Mouse (Mus musculus): ENCODE measurements around the gene Irak4. TPM values are rescaled to one million over a fixed set of nuclear protein-coding genes. Genes with fewer than 3 reads are reported as not detected.

The Irak4 gene
- polyA plus RNA-seq, 1 experiment from 2014 or later: 6.9 TPM

- peak; percentile 95 for DNase-seq
- Histone ChIP-seq H3K36me3 (ENCODE audit: insufficient read depth) (peaks cover 6% of the 10 kb centered on the region; the same call in 1 of the 2 replicates), H3K27ac (ENCODE audit: low read depth) (no peak overlapping the region), H3K4me1 (ENCODE audit: insufficient read depth) (no peaks in the 10 kb centered on the region), H3K4me2 (no peak overlapping the region), H3K4me3 (ENCODE audit: low read depth, low read length) (no peak overlapping the region), H3K27me3 (ENCODE audit: insufficient read depth, low read length) (no peaks in the 10 kb centered on the region), H3K9ac (no peak overlapping the region), H3K9me3 (ENCODE audit: low read depth, low read length) (no peaks in the 10 kb centered on the region)
- TF ChIP-seq CTCF (IDR thresholded peaks at IDR 0.05; ENCODE audit: low read depth): peak; percentile 77
- ATAC-seq (ENCODE audit: insufficient read depth): peak; percentile 68; the same call in 1 of the 2 replicates
- 33% methylated on average over 9 of the region's 9 CpGs for WGBS
These were observed 23.1 kb upstream of the Irak4 start for GRCm38 (mm10) chr15:94520205-94520900.

DNA sequence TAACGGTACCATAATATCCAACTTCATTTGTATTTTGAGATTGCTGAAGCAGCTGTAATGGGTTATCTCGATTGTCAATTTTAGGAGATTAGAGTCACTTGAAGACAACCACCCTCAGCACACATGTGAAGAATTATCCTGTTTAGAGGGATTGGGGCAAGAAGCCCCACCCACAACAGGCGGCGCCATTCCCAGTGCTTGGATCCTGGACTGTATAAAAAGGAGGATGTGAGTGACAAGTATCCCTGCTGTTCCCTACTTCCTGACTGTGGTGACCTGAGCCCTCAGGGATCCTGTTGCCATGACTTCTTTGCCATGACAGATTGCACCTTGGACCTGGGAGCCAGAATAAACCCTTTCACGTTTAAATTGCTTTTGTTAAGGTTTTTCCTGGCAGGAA, 22.5 kb upstream of the Irak4 start:
- no peak overlapping the region for H3K4me3 ChIP-seq (ENCODE audit: low read depth, low read length)
- no peaks in the 10 kb centered on the region for H3K27me3 ChIP-seq (ENCODE audit: insufficient read depth, low read length)
- H3K4me1 ChIP-seq (ENCODE audit: insufficient read depth): no peaks in the 10 kb centered on the region
- H3K4me2 ChIP-seq: no peak overlapping the region
- peaks cover 6% of the 10 kb centered on the region; the same call in 1 of the 2 replicates for H3K36me3 ChIP-seq (ENCODE audit: insufficient read depth)
- no peak for TF ChIP-seq CTCF (IDR thresholded peaks at IDR 0.05; ENCODE audit: low read depth)
- no peak overlapping the region for H3K27ac ChIP-seq (ENCODE audit: low read depth)
- DNase-seq (no peak), ATAC-seq (ENCODE audit: insufficient read depth) (peak; percentile 56; the same call in 1 of the 2 replicates)
- no peak overlapping the region for H3K9ac ChIP-seq
- H3K9me3 ChIP-seq (ENCODE audit: low read depth, low read length): no peaks in the 10 kb centered on the region
- WGBS: 71% methylated on average over 5 of the region's 5 CpGs

- no peak overlapping the region for H3K27ac ChIP-seq (ENCODE audit: low read depth)
- 72% methylated on average over 28 of the region's 28 CpGs for WGBS
- H3K9me3 ChIP-seq (ENCODE audit: low read depth, low read length): no peaks in the 10 kb centered on the region
- no peak for TF ChIP-seq CTCF (IDR thresholded peaks at IDR 0.05; ENCODE audit: low read depth)
- H3K9ac ChIP-seq: no peak overlapping the region
- ATAC-seq (ENCODE audit: insufficient read depth) (no peak), DNase-seq (no peak)
- H3K4me2 ChIP-seq: no peak overlapping the region
- H3K4me1 ChIP-seq (ENCODE audit: insufficient read depth): no peaks in the 10 kb centered on the region
- H3K36me3 ChIP-seq (ENCODE audit: insufficient read depth): peaks cover 12% of the 10 kb centered on the region; the same call in 1 of the 2 replicates
- H3K27me3 ChIP-seq (ENCODE audit: insufficient read depth, low read length): no peaks in the 10 kb centered on the region
- H3K4me3 ChIP-seq (ENCODE audit: low read depth, low read length): no peak overlapping the region
These were observed 20.2 kb upstream of the Irak4 start for GRCm38 (mm10) chr15:94523251-94523650.

- peaks cover 22% of the 10 kb centered on the region; the same call in 1 of the 2 replicates for H3K36me3 ChIP-seq (ENCODE audit: insufficient read depth)
- no peak overlapping the region for H3K4me2 ChIP-seq
- H3K4me3 ChIP-seq (ENCODE audit: low read depth, low read length): no peak overlapping the region
- H3K9me3 ChIP-seq (ENCODE audit: low read depth, low read length): no peaks in the 10 kb centered on the region
- no peak overlapping the region for H3K27ac ChIP-seq (ENCODE audit: low read depth)
- no peak for TF ChIP-seq CTCF (IDR thresholded peaks at IDR 0.05; ENCODE audit: low read depth)
- H3K9ac ChIP-seq: no peak overlapping the region
- WGBS: 66% methylated on average over 12 of the region's 12 CpGs
- H3K27me3 ChIP-seq (ENCODE audit: insufficient read depth, low read length): no peaks in the 10 kb centered on the region
- ATAC-seq (ENCODE audit: insufficient read depth) (no peak), DNase-seq (no peak)
- H3K4me1 ChIP-seq (ENCODE audit: insufficient read depth): no peaks in the 10 kb centered on the region
These were observed 18.5 kb upstream of the Irak4 start for GRCm38 (mm10) chr15:94524956-94525355.

GRCm38 (mm10) chr15:94530519-94530918, 12.9 kb upstream of the Irak4 start:
- Histone ChIP-seq H3K9ac (no peak overlapping the region), H3K4me2 (no peak overlapping the region), H3K27me3 (ENCODE audit: insufficient read depth, low read length) (no peaks in the 10 kb centered on the region), H3K27ac (ENCODE audit: low read depth) (no peak overlapping the region), H3K9me3 (ENCODE audit: low read depth, low read length) (no peaks in the 10 kb centered on the region), H3K36me3 (ENCODE audit: insufficient read depth) (peaks cover 23% of the 10 kb centered on the region), H3K4me1 (ENCODE audit: insufficient read depth) (no peaks in the 10 kb centered on the region), H3K4me3 (ENCODE audit: low read depth, low read length) (no peak overlapping the region)
- ATAC-seq (ENCODE audit: insufficient read depth) (no peak), DNase-seq (peak; percentile 16)
- WGBS: 58% methylated on average over 3 of the region's 3 CpGs
- TF ChIP-seq CTCF (IDR thresholded peaks at IDR 0.05; ENCODE audit: low read depth): no peak

- no peak overlapping the region for H3K9ac ChIP-seq
- ATAC-seq (ENCODE audit: insufficient read depth) (no peak), DNase-seq (no peak)
- H3K4me3 ChIP-seq (ENCODE audit: low read depth, low read length): no peak overlapping the region
- no peak overlapping the region for H3K27ac ChIP-seq (ENCODE audit: low read depth)
- peaks cover 18% of the 10 kb centered on the region for H3K36me3 ChIP-seq (ENCODE audit: insufficient read depth)
- H3K27me3 ChIP-seq (ENCODE audit: insufficient read depth, low read length): no peaks in the 10 kb centered on the region
- no peak for TF ChIP-seq CTCF (IDR thresholded peaks at IDR 0.05; ENCODE audit: low read depth)
- 55% methylated on average over 5 of the region's 5 CpGs for WGBS
- no peaks in the 10 kb centered on the region for H3K9me3 ChIP-seq (ENCODE audit: low read depth, low read length)
- H3K4me2 ChIP-seq: no peak overlapping the region
- no peaks in the 10 kb centered on the region for H3K4me1 ChIP-seq (ENCODE audit: insufficient read depth)
These were observed 11.1 kb upstream of the Irak4 start for GRCm38 (mm10) chr15:94532306-94532705.

GRCm38 (mm10) chr15:94532956-94533355, 10.5 kb upstream of the Irak4 start:
- ATAC-seq (ENCODE audit: insufficient read depth): no peak
- H3K27me3 ChIP-seq (ENCODE audit: insufficient read depth, low read length): no peaks in the 10 kb centered on the region
- H3K27ac ChIP-seq (ENCODE audit: low read depth): no peak overlapping the region
- no peaks in the 10 kb centered on the region for H3K4me1 ChIP-seq (ENCODE audit: insufficient read depth)
- no peak overlapping the region for H3K9ac ChIP-seq
- no peak for DNase-seq
- no peaks in the 10 kb centered on the region for H3K9me3 ChIP-seq (ENCODE audit: low read depth, low read length)
- peaks cover 18% of the 10 kb centered on the region for H3K36me3 ChIP-seq (ENCODE audit: insufficient read depth)
- H3K4me3 ChIP-seq (ENCODE audit: low read depth, low read length): no peak overlapping the region
- H3K4me2 ChIP-seq: no peak overlapping the region
- 83% methylated on average over 6 of the region's 6 CpGs for WGBS
- no peak for TF ChIP-seq CTCF (IDR thresholded peaks at IDR 0.05; ENCODE audit: low read depth)
